In genomic region chr15:100623754-100624153, GRCm38 (mm10) we compare ENCODE assay signal across 18 mouse cellular contexts. TPM values are rescaled to one million over a fixed set of nuclear protein-coding genes. Genes with fewer than 3 reads are reported as not detected.
DNase-seq lines count a peak whose midpoint lies in the region; ATAC-seq and TF ChIP-seq lines count a peak whose summit lies in the region.
"Had no signal": no experiment of that assay in that cellular context is flagged by ENCODE, and none has a peak within 500 bp of the region (broad histone marks: within the 10 kb centered on the region; RNA-seq: fewer than 3 reads in every experiment).

No protein-coding gene starts in this region.

- peaks cover 12% of the 10 kb centered on the region for H3K4me1 ChIP-seq in liver, adult 2 months (ENCODE audit: control insufficient read depth, insufficient read depth, low read length)
- H3K4me1 ChIP-seq in liver, embryonic 11.5 days (replicated peaks; ENCODE audit: control insufficient read depth, insufficient read depth, low read length): peaks cover 8% of the 10 kb centered on the region
- peaks cover 11% of the 10 kb centered on the region for H3K4me1 ChIP-seq in liver, embryonic 16.5 days (ENCODE audit: control insufficient read depth, low read depth, low read length)
- peaks cover 14% of the 10 kb centered on the region for H3K4me1 ChIP-seq in liver, embryonic 12.5 days
- H3K4me1 ChIP-seq in liver, postnatal 0 days (ENCODE audit: insufficient read depth): peaks cover 15% of the 10 kb centered on the region; the same call in 1 of the 2 replicates
- peaks cover 53% of the 10 kb centered on the region for H3K4me1 ChIP-seq in megakaryocyte, embryonic 14.5 days

- WGBS in liver, adult 2 months: 38% methylated on average over 9 of the region's 9 CpGs
- WGBS in liver, embryonic 11.5 days: 74% methylated on average over 9 of the region's 9 CpGs
- 66% methylated on average over 9 of the region's 9 CpGs for WGBS in liver, embryonic 16.5 days (ENCODE audit: insufficient replicate concordance)
- 71% methylated on average over 9 of the region's 9 CpGs for WGBS in liver, embryonic 12.5 days (ENCODE audit: insufficient replicate concordance)
- WGBS in liver, postnatal 0 days (ENCODE audit: insufficient replicate concordance): 58% methylated on average over 9 of the region's 9 CpGs

- no peak overlapping the region for H3K4me2 ChIP-seq in liver, embryonic 11.5 days
- H3K4me2 ChIP-seq in liver, embryonic 16.5 days (ENCODE audit: low read depth, low read length): no peak overlapping the region
- H3K4me2 ChIP-seq in liver, embryonic 12.5 days: no peak overlapping the region
- no peak overlapping the region for H3K4me2 ChIP-seq in liver, postnatal 0 days (ENCODE audit: low read depth, low read length)

- TF ChIP-seq CTCF in liver, adult 2 months (IDR thresholded peaks at IDR 0.05; ENCODE audit: low read depth, low read length): peak; percentile 29; the same call in 1 of the 2 replicates
- no peak; the same call in 1 of the 2 replicates for TF ChIP-seq CTCF in liver, postnatal 0 days (IDR thresholded peaks at IDR 0.05; ENCODE audit: low read depth)

- no peaks in the 10 kb centered on the region for H3K9me3 ChIP-seq in liver, embryonic 11.5 days (ENCODE audit: control insufficient read depth, low read length)
- H3K9me3 ChIP-seq in liver, embryonic 16.5 days (replicated peaks; ENCODE audit: control insufficient read depth, low read length): no peaks in the 10 kb centered on the region
- no peaks in the 10 kb centered on the region for H3K9me3 ChIP-seq in liver, embryonic 12.5 days (replicated peaks)
- H3K9me3 ChIP-seq in liver, postnatal 0 days (ENCODE audit: low read length): no peaks in the 10 kb centered on the region
- H3K9me3 ChIP-seq in megakaryocyte, embryonic 14.5 days: no peaks in the 10 kb centered on the region
- H3K9me3 ChIP-seq: G1E had no signal

- H3K27me3 ChIP-seq in liver, adult 2 months (ENCODE audit: control insufficient read depth, insufficient read depth, low read length): no peaks in the 10 kb centered on the region
- no peaks in the 10 kb centered on the region; the same call in 1 of the 2 replicates for H3K27me3 ChIP-seq in liver, embryonic 11.5 days (replicated peaks; ENCODE audit: control insufficient read depth, insufficient read depth, low read length)
- no peaks in the 10 kb centered on the region for H3K27me3 ChIP-seq in liver, embryonic 16.5 days (ENCODE audit: control insufficient read depth, insufficient read depth, low read depth, low read length)
- H3K27me3 ChIP-seq in liver, embryonic 12.5 days (replicated peaks): no peaks in the 10 kb centered on the region
- H3K27me3 ChIP-seq in liver, postnatal 0 days (ENCODE audit: insufficient read depth, low read length): no peaks in the 10 kb centered on the region
- H3K27me3 ChIP-seq in megakaryocyte, embryonic 14.5 days (replicated peaks): no peaks in the 10 kb centered on the region
- H3K27me3 ChIP-seq: CH12.LX, Patski had no signal

- DNase-seq in liver, adult 2 months (ENCODE audit: extremely low read depth, low read depth, low spot score): peak; percentile 85
- DNase-seq in liver, embryonic 11.5 days (ENCODE audit: low spot score): no peak
- DNase-seq in liver, postnatal 0 days: peak; percentile 65
- no peak for DNase-seq in liver
- DNase-seq: adrenal gland, postnatal 25 days; B cell, adult 2 months; cerebellum, adult 11 months; cerebellum, adult 11-12 months had no signal

- no peak for TF ChIP-seq POLR2A in liver, adult 2 months (IDR thresholded peaks at IDR 0.05; ENCODE audit: extremely low read depth, insufficient read depth, low read length)

- no peak overlapping the region for H3K27ac ChIP-seq in liver, adult 2 months (replicated peaks; ENCODE audit: insufficient read depth, low read depth, low read length)
- H3K27ac ChIP-seq in liver, embryonic 11.5 days (ENCODE audit: low read depth, low read length): no peak overlapping the region
- H3K27ac ChIP-seq in liver, embryonic 16.5 days (ENCODE audit: low read length): no peak overlapping the region
- no peak overlapping the region for H3K27ac ChIP-seq in liver, embryonic 12.5 days
- peak overlapping the region; percentile 48; the same call in 1 of the 2 replicates for H3K27ac ChIP-seq in liver, postnatal 0 days (ENCODE audit: low read depth)

- ATAC-seq in liver, embryonic 11.5 days (replicated peaks; ENCODE audit: low FRiP score): no peak
- ATAC-seq in liver, embryonic 16.5 days (ENCODE audit: low read depth): peak; percentile 37; the same call in 1 of the 2 replicates
- no peak for ATAC-seq in liver, embryonic 12.5 days
- peak; percentile 70 for ATAC-seq in liver, postnatal 0 days
- no peak for ATAC-seq in megakaryocyte, adult 5-6 weeks (ENCODE audit: poor library complexity, severe bottlenecking)
- ATAC-seq: activated CD4-positive, CD25-positive, alpha-beta regulatory T cell, adult 4 months; CD4-positive, CD25-positive, alpha-beta regulatory T cell, adult 4 months; Patski had no signal

- peaks cover 22% of the 10 kb centered on the region for H3K36me3 ChIP-seq in liver, adult 2 months (ENCODE audit: control insufficient read depth, insufficient read depth, low read length)
- H3K36me3 ChIP-seq in liver, embryonic 11.5 days (ENCODE audit: control insufficient read depth, insufficient read depth, low read length): peaks cover 18% of the 10 kb centered on the region
- peaks cover 21% of the 10 kb centered on the region for H3K36me3 ChIP-seq in liver, embryonic 16.5 days (ENCODE audit: control insufficient read depth, insufficient read depth)
- H3K36me3 ChIP-seq in liver, embryonic 12.5 days: peaks cover 32% of the 10 kb centered on the region
- H3K36me3 ChIP-seq in liver, postnatal 0 days (replicated peaks; ENCODE audit: insufficient read depth, low read length): peaks cover 26% of the 10 kb centered on the region
- peaks cover 50% of the 10 kb centered on the region for H3K36me3 ChIP-seq in megakaryocyte, embryonic 14.5 days (replicated peaks; ENCODE audit: low read length)

- no peak for TF ChIP-seq EP300 in liver, postnatal 0 days (IDR thresholded peaks at IDR 0.05; ENCODE audit: low read depth)

- H3K79me2 ChIP-seq in liver, adult 2 months (ENCODE audit: control insufficient read depth, insufficient read depth, low read length): no peaks in the 10 kb centered on the region

- no peak overlapping the region for H3K9ac ChIP-seq in liver, adult 2 months (ENCODE audit: low read depth, low read length)
- H3K9ac ChIP-seq in liver, embryonic 11.5 days (ENCODE audit: low read depth, low read length): no peak overlapping the region
- no peak overlapping the region for H3K9ac ChIP-seq in liver, embryonic 16.5 days (ENCODE audit: low read depth, low read length)
- H3K9ac ChIP-seq in liver, embryonic 12.5 days: no peak overlapping the region
- no peak overlapping the region for H3K9ac ChIP-seq in liver, postnatal 0 days (replicated peaks)

- H3K4me3 ChIP-seq in liver, adult 2 months (ENCODE audit: insufficient read depth, low read depth, low read length): no peak overlapping the region
- H3K4me3 ChIP-seq in liver, embryonic 11.5 days (ENCODE audit: low read depth, low read length): no peak overlapping the region
- no peak overlapping the region for H3K4me3 ChIP-seq in liver, embryonic 16.5 days (ENCODE audit: low read depth, low read length)
- H3K4me3 ChIP-seq in liver, embryonic 12.5 days: no peak overlapping the region
- no peak overlapping the region for H3K4me3 ChIP-seq in liver, postnatal 0 days (ENCODE audit: low read depth, low read length)
- H3K4me3 ChIP-seq in megakaryocyte, embryonic 14.5 days (replicated peaks): peak overlapping the region; percentile 21

RNA-seq across cellular contexts. Expression of gene Dazap2, which starts 8.6 kb away (rescaled TPM):
- 50.3 and 60.2 TPM in 2 replicates for total RNA-seq in liver, adult 2 months (2014; rRNA removed)
- 395 and 460 TPM in 2 replicates for polyA plus RNA-seq in liver, adult 2 months (2012; rRNA removed)
- 256 and 274 TPM in 2 replicates for polyA plus RNA-seq in liver, embryonic 11.5 days (2014; fragmentation: Nextera tagmentation; extraction: Ambion mirVana)
- 131 and 146 TPM in 2 replicates for polyA plus RNA-seq in liver, embryonic 16.5 days (2015; fragmentation: Nextera tagmentation; extraction: Ambion mirVana)
- 163 and 167 TPM in 2 replicates for polyA plus RNA-seq in liver, embryonic 12.5 days (2016; fragmentation: Nextera tagmentation; extraction: Ambion mirVana)
- 145 and 146 TPM in 2 replicates for polyA plus RNA-seq in liver, postnatal 0 days (2015; fragmentation: Nextera tagmentation; extraction: Ambion mirVana)
- polyA plus RNA-seq in megakaryocyte, embryonic 14.5 days (2012; ENCODE audit: insufficient read depth, low replicate concordance): 28.5 and 32.0 TPM in 2 replicates
- total RNA-seq in megakaryocyte, adult 5-6 weeks (2015): 576 and 578 TPM in 2 replicates
- total RNA-seq in megakaryocyte, adult 5-6 weeks (2017): 242 and 284 TPM in 2 replicates

RNA-seq across cellular contexts. Expression of gene Smagp, which starts 13.0 kb away (rescaled TPM):
- 13.0 and 14.9 TPM in 2 replicates for total RNA-seq in liver, adult 2 months (2014; rRNA removed)
- polyA plus RNA-seq in liver, adult 2 months (2012; rRNA removed): 57.0 and 80.1 TPM in 2 replicates
- 14.1 and 15.6 TPM in 2 replicates for polyA plus RNA-seq in liver, embryonic 11.5 days (2014; fragmentation: Nextera tagmentation; extraction: Ambion mirVana)
- polyA plus RNA-seq in liver, embryonic 16.5 days (2015; fragmentation: Nextera tagmentation; extraction: Ambion mirVana): 9.1 and 9.3 TPM in 2 replicates
- polyA plus RNA-seq in liver, embryonic 12.5 days (2016; fragmentation: Nextera tagmentation; extraction: Ambion mirVana): 10.5 and 11.4 TPM in 2 replicates
- 21.7 and 24.8 TPM in 2 replicates for polyA plus RNA-seq in liver, postnatal 0 days (2015; fragmentation: Nextera tagmentation; extraction: Ambion mirVana)
- polyA plus RNA-seq in megakaryocyte, embryonic 14.5 days (2012; ENCODE audit: insufficient read depth, low replicate concordance): 57.2 and 75.5 TPM in 2 replicates
- total RNA-seq in megakaryocyte, adult 5-6 weeks (2015): 1.1 and 3.2 TPM in 2 replicates
- total RNA-seq in megakaryocyte, adult 5-6 weeks (2017): 0.51 and 4.5 TPM in 2 replicates
- polyA plus RNA-seq: activated CD4-positive, CD25-positive, alpha-beta regulatory T cell, adult 4 months; CD4-positive, CD25-positive, alpha-beta regulatory T cell, adult 4 months had no signal

RNA-seq across cellular contexts. Expression of gene Pou6f1, which starts 24.0 kb away (rescaled TPM):
- 1.9 and 2.0 TPM in 2 replicates for total RNA-seq in liver, adult 2 months (2014; rRNA removed)
- 3.1 and 5.5 TPM in 2 replicates for polyA plus RNA-seq in liver, adult 2 months (2012; rRNA removed)
- 0.92 and 1.2 TPM in 2 replicates for polyA plus RNA-seq in liver, embryonic 11.5 days (2014; fragmentation: Nextera tagmentation; extraction: Ambion mirVana)
- 0.18 and 0.50 TPM in 2 replicates for polyA plus RNA-seq in liver, embryonic 16.5 days (2015; fragmentation: Nextera tagmentation; extraction: Ambion mirVana)
- polyA plus RNA-seq in liver, embryonic 12.5 days (2016; fragmentation: Nextera tagmentation; extraction: Ambion mirVana): 0.41 and 0.45 TPM in 2 replicates
- polyA plus RNA-seq in liver, postnatal 0 days (2015; fragmentation: Nextera tagmentation; extraction: Ambion mirVana): 0.74 and 0.79 TPM in 2 replicates
- polyA plus RNA-seq in megakaryocyte, embryonic 14.5 days (2012; ENCODE audit: insufficient read depth, low replicate concordance): 1.6 and 2.9 TPM in 2 replicates
- 1.0 and 1.1 TPM in 2 replicates for total RNA-seq in megakaryocyte, adult 5-6 weeks (2015)
- total RNA-seq in megakaryocyte, adult 5-6 weeks (2017): 0.37 and 0.73 TPM in 2 replicates

RNA-seq across cellular contexts. Expression of gene Bin2, which starts 45.6 kb away (rescaled TPM):
- 1.0 and 4.0 TPM in 2 replicates for total RNA-seq in liver, adult 2 months (2014; rRNA removed)
- polyA plus RNA-seq in liver, adult 2 months (2012; rRNA removed): 1.4 and 4.0 TPM in 2 replicates
- polyA plus RNA-seq in liver, embryonic 11.5 days (2014; fragmentation: Nextera tagmentation; extraction: Ambion mirVana): 56.6 and 62.1 TPM in 2 replicates
- polyA plus RNA-seq in liver, embryonic 16.5 days (2015; fragmentation: Nextera tagmentation; extraction: Ambion mirVana): 18.0 and 20.6 TPM in 2 replicates
- polyA plus RNA-seq in liver, embryonic 12.5 days (2016; fragmentation: Nextera tagmentation; extraction: Ambion mirVana): 40.5 and 40.6 TPM in 2 replicates
- polyA plus RNA-seq in liver, postnatal 0 days (2015; fragmentation: Nextera tagmentation; extraction: Ambion mirVana): 16.2 and 20.3 TPM in 2 replicates
- 2,082 and 2,619 TPM in 2 replicates for polyA plus RNA-seq in megakaryocyte, embryonic 14.5 days (2012; ENCODE audit: insufficient read depth, low replicate concordance)
- total RNA-seq in megakaryocyte, adult 5-6 weeks (2015): 309 and 324 TPM in 2 replicates
- total RNA-seq in megakaryocyte, adult 5-6 weeks (2017): 275 and 304 TPM in 2 replicates
- polyA plus RNA-seq: C2C12, Patski had no signal

Comparison
In these comparisons a context has a peak if more than half of its experiments do, and no peak if none do; other contexts are left out.
1. DNase-seq: peak in liver, adult 2 months (single experiment) and liver, postnatal 0 days (single experiment); none in liver, embryonic 11.5 days (single experiment) and liver (single experiment).
2. ATAC-seq: peak in liver, embryonic 16.5 days (single experiment) and liver, postnatal 0 days (single experiment); none in liver, embryonic 11.5 days (single experiment), liver, embryonic 12.5 days (single experiment) and megakaryocyte, adult 5-6 weeks (single experiment).